Mouse (Mus musculus) CD4-positive, CD25-positive, alpha-beta regulatory T cell, adult 4 months (primary cell): Measurements from ENCODE around the gene Dpf2. TPM values are rescaled to one million over a fixed set of nuclear protein-coding genes. Genes with fewer than 3 reads are reported as not detected.

Experiments
- ATAC-seq: one replicate; pipeline ENCODE4 v1.8.0; 2017
- polyA plus RNA-seq, 2 experiments: library from polyadenylated mRNA; unstranded; fragments of 100-300 nt; shearing (Covaris generic); gene quantifications; one replicate each; pipeline ENCODE4 v1.2.1; 2017

The Dpf2 gene
- polyA plus RNA-seq, 2 experiments from 2014 or later = 214 to 296 TPM

DNA sequence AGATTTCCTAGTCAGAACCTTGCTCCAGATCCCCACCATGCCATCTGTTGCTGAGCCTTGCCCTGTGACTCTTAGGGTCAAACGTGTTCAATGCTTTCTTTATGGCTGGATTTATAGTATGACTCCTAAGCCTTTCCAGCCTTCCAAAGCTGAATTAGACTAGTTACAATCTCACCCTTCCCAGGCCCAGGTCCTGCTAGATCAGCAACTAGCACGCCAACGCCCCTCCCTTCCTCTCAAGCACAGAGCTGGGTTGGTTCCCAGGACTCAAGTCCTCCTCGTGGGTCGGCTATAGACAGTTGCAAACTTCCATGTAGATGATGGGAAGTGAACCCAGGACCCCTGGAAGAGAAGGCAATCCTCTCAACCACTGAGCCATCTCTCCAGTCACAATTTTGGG, 22.9 kb upstream of the Dpf2 start:
- ATAC-seq = no peak

DNA sequence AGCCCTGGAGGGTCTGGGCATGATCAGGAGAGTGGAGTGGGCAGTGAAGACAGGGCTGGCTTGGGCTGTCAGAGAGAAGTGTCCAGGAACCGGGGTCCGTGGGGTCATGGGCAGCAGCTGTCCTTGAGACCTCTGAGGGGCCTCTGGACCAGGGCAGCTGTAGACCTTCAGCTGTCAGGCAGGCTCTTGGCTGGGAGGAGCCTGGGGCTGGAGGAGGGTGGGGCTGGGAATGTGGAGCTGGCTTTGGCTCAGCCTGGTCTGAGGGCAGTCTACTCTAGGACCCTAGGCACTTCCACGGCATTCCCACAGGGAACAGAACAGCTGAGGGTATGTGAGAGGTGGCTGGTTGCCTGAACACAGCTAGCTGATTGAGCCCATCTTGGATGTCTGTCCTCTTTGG, 22.5 kb upstream of the Dpf2 start:
- ATAC-seq = no peak

GRCm38 (mm10) chr19:5929634-5930596, 17.1 kb upstream of the Dpf2 start:
- ATAC-seq = no peak

DNA sequence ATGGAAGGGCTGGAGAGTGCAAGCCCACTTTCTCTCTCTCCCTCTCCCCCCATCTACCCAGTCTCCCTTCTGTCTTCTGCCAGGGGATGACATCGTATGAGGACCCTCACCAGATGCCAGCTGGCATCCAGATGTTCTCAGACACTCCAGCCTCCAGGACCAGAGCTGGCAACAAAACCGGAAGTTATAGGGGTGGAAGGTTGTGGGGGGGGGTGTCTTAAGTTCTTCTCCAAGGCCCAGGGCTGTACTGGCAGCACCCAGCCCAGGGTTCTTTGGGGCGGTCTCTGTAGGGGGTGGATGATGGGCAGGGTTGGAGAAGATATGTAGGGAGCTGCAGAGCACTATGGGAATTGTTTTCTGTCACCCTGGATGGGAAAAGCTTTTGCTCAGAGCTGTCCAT, 15.7 kb upstream of the Dpf2 start:
- ATAC-seq = no peak

GRCm38 (mm10) chr19:5928104-5928503, 15.3 kb upstream of the Dpf2 start:
- ATAC-seq = no peak

DNA sequence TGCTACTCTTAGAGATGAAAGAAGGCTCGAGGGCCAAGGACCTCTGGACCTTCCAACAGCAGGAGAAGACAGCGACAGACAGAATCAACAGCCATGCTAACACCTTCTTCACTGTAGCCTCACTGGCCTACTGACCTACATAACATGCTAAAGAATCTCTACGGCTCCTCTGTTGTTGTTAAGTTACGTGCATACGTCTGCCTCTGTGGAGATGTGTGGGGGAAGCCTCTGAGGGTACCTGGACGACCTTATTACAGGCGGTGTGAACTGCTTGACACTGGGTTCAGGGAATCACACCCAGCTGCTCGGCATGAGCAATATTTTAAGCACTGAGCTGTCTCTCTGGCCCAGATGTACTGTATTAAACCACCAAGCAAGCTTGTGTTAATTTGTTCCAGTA, 14.7 kb upstream of the Dpf2 start:
- ATAC-seq = no peak

- ATAC-seq = no peak
These were observed 14.2 kb upstream of the Dpf2 start for GRCm38 (mm10) chr19:5927026-5927425.

DNA sequence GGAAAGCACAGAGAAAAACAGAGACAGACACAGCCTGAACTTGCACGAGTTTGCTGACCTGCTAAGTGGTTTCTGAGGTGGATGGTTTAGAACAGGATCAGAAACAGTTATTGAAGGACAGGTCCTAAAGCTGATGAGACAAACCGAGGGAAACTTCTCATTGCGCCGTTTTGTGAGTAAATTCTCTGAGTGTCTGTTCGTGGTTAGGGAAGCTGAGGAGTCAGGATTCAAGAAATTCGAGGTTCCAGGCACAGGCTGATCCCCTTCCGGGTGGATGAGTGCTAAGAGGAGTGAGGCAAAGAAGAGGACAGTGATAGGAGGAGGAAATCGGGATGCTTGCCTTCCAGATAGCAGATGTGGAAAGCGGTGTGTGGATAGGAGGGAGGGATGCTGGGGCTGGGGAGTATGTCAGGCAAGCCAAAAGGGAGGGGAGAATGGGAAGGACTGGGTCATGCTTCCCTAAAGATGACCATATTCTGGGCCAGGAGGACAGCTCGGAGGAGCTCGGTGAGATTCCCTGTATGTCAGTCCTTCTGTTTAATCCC, 12.6 kb upstream of the Dpf2 start:
- no peak for ATAC-seq

DNA sequence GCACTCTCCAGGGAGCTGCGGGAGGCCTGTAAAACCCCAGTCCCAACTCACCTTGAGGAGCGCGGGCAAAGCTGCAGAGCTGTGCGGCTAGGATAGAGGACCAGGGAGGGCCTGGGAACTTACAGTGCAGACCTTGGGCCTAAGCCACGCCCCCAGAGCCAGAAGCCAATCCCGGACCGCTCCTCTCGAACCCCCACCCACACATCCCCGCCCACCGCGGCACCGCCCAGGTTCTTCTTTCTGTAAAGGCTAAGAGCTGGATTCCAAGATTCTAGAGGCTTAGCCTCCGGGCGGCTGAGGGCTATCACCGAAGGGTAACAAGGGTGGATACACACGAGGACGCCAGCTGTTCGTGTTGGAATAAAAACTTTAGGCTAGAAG, 11.9 kb upstream of the Dpf2 start, which contains the start of gene Cdc42ep2:
Gene Cdc42ep2, minus strand, starts transcription at position 104 of the 381 bp plus-strand sequence.
- peak; percentile 96 for ATAC-seq

- peak; percentile 68 for ATAC-seq
These were observed 11.3 kb upstream of the Dpf2 start for GRCm38 (mm10) chr19:5923990-5924712.

DNA sequence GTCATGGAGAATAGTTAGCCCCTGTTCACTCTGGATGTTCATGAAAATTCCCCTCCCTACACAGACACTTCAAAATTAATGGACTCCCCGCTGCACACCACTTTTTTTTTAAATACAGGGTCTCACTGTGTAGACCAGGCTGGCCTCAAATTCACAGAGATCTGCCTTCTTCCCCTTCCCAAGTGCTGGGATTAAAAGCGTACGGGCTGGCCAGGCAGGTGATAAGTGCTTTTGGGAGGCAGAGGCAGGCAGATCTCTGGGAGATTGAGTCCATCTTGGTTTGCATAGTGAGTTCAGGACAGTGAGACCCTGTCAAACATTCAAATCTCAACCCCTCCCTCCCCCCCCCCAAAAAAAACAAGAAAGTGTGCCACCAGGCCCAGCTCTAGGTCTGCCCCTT, 10.2 kb upstream of the Dpf2 start:
- ATAC-seq = no peak

GRCm38 (mm10) chr19:5922119-5922942, 9.5 kb upstream of the Dpf2 start:
- no peak for ATAC-seq

DNA sequence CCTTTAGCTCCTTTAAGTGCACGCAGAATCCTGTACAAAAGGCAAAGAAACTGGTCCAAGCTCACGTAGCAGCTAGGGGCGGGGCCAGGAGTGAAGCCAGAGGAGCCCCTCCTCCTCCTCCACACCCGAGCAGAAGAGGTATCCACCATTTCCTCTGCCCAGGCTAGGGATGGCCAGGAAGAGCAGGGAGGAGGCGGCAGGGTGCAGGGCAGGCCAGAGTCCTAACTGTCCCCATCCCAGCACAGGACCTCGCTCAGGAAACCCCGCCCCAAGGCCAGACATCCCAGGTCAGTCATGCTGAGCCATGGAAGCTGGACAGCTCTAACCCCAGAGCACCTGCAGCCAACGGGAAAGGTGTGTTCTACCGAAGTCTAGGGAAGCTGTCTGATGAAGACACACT, 8.9 kb upstream of the Dpf2 start:
- ATAC-seq = no peak

GRCm38 (mm10) chr19:5912103-5913006, 455 bp downstream of the Dpf2 start:
- peak; percentile 93 for ATAC-seq

DNA sequence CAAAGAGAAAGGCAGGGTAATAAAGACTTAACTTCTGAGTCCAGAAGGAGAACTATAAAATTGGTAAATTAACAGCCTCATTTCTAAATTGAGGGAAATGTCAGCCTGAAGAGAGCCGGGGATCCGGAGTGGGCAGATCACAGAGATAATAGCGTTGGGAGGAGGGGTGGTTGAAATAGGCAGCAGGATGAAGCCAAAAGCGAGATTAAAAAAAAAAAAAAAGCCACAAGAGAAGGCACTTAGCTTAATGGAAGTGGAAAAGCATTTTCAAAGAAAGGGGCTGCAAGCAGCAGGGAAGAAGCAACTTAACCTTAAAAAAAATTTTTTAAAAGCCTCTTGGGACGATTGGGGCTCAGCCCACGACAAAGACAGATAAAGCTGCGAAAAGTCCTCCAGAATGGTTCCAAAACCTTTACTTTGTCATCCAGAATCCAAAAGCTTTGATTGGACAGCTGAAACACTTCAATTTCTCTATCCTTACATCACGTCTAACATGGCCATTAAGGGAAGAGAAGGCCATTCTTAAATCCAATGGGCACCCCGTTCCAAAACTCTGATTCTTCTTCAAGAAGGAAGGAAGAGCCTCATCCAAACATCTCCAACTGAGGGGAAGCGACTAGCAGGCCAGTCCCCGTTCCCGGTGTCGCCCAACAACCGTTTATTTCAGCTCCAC, 1.2 kb downstream of the Dpf2 start:
- ATAC-seq = no peak

GRCm38 (mm10) chr19:5910221-5910620, 2.6 kb downstream of the Dpf2 start:
- no peak for ATAC-seq

DNA sequence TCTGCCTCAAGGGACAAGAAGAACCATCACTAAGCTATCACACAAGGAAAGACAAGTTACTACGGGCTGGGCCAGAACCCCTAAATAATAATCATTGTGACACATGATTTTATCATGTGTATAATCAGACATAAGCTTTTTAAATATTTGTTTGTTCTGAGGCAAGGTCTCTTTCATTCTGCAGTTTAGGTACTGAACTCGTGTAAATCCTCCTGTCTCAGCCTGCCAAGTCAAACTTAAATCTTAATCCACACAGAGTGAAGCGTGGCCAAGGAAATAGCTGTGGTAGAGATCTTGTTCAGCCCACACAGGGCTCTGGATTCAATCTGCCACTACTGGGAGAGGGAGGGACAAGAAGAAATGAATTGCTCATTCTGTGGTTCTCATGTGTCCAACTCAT, 5.5 kb downstream of the Dpf2 start:
- ATAC-seq = no peak

GRCm38 (mm10) chr19:5894002-5894678, 18.7 kb downstream of the Dpf2 start, which contains the start of gene Tigd3:
Gene Tigd3 (minus strand): TSS chr19:5894149.
- peak; percentile 99 for ATAC-seq

DNA sequence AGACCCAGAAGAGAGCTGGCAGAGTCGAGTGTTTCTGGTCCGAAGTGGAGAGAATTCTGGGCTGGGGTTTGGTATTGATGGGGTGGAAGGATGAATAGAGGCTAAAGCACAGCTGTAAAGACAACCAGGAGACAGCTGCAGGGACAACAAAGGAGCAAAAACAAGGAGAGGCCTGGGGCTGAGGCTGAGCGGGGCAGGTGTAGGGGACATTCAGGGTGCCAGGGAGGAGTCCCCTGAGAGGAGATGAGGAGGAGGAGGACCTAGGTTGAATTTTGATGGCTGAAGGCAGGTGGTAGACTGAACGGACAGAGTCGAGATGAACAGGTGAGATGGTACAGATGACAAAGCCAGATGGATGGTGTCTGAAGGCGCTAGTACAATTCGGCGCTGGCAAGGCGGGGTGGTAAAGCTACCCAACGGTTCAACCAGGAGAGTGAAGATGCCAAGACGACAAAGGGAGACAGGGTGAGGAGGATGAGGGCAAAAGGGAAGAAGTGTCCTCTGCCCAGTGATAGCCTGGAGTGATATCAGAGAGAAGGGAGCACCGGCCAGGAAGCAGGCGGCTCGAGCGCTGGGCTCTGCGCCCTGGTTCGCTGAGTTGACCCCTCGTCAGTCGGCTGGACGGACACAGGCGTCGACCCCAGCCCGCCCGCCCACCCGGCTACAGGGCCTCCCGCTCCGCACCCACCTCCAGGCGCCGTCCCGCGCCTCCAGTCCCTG, 19.4 kb downstream of the Dpf2 start:
- no peak for ATAC-seq
